Mouse (Mus musculus): ENCODE data around the gene Eml1. TPM values are rescaled to one million over a fixed set of nuclear protein-coding genes. Genes with fewer than 3 reads are reported as not detected.

Gene Eml1
- polyA plus RNA-seq, 1 experiment from 2014 or later: 41.9 TPM

GRCm38 (mm10) chr12:108433030-108433429, 62.3 kb downstream of the Eml1 start:
- H3K4me3 ChIP-seq: no peak overlapping the region
- H3K27ac ChIP-seq: no peak overlapping the region
- ATAC-seq (ENCODE audit: low FRiP score, low read depth): no peak
- H3K4me1 ChIP-seq: peaks cover 30% of the 10 kb centered on the region
- H3K36me3 ChIP-seq: no peaks in the 10 kb centered on the region
- H3K4me2 ChIP-seq (replicated peaks): no peak overlapping the region
- peaks cover 3% of the 10 kb centered on the region; the same call in 1 of the 2 replicates for H3K27me3 ChIP-seq
- 68% methylated on average over 16 of the region's 16 CpGs for WGBS
- H3K9ac ChIP-seq: 0 out of 2 replicates have a peak overlapping the region, but pooled peaks have one; percentile 31
- H3K9me3 ChIP-seq: no peaks in the 10 kb centered on the region

- H3K4me2 ChIP-seq (replicated peaks): no peak overlapping the region
- H3K9me3 ChIP-seq: no peaks in the 10 kb centered on the region
- H3K27ac ChIP-seq: no peak overlapping the region
- no peak for ATAC-seq (ENCODE audit: low FRiP score, low read depth)
- H3K9ac ChIP-seq: no peak overlapping the region
- H3K4me3 ChIP-seq: no peak overlapping the region
- WGBS: 52% methylated on average over 10 of the region's 10 CpGs
- peaks cover 30% of the 10 kb centered on the region for H3K4me1 ChIP-seq
- peaks cover 3% of the 10 kb centered on the region; the same call in 1 of the 2 replicates for H3K27me3 ChIP-seq
- no peaks in the 10 kb centered on the region for H3K36me3 ChIP-seq
Measured at GRCm38 (mm10) chr12:108433498-108433897, 62.7 kb downstream of the Eml1 start.

- WGBS: 69% methylated on average over 12 of the region's 12 CpGs
- H3K36me3 ChIP-seq: no peaks in the 10 kb centered on the region
Measured at GRCm38 (mm10) chr12:108435444-108436015, 64.8 kb downstream of the Eml1 start.

GRCm38 (mm10) chr12:108436029-108436923, 65.5 kb downstream of the Eml1 start:
- peak; percentile 39; the same call in 1 of the 2 replicates for ATAC-seq (ENCODE audit: low FRiP score, low read depth)
- H3K9ac ChIP-seq: no peak overlapping the region
- H3K4me1 ChIP-seq: peaks cover 25% of the 10 kb centered on the region
- H3K4me3 ChIP-seq: no peak overlapping the region
- no peak overlapping the region for H3K4me2 ChIP-seq (replicated peaks)
- no peaks in the 10 kb centered on the region for H3K36me3 ChIP-seq
- H3K27ac ChIP-seq: no peak overlapping the region; the same call in 1 of the 2 replicates
- H3K9me3 ChIP-seq: no peaks in the 10 kb centered on the region
- 69% methylated on average over 24 of the region's 24 CpGs for WGBS
- H3K27me3 ChIP-seq: peaks cover 3% of the 10 kb centered on the region; the same call in 1 of the 2 replicates

More at GRCm38 (mm10) chr12:108435444-108436015, 64.8 kb downstream of the Eml1 start:
- ATAC-seq (ENCODE audit: low FRiP score, low read depth): no peak
- Histone ChIP-seq H3K27me3 (peaks cover 3% of the 10 kb centered on the region; the same call in 1 of the 2 replicates), H3K9ac (no peak overlapping the region), H3K27ac (no peak overlapping the region), H3K4me1 (peaks cover 25% of the 10 kb centered on the region), H3K4me2 (replicated peaks) (no peak overlapping the region), H3K9me3 (no peaks in the 10 kb centered on the region), H3K4me3 (no peak overlapping the region)

GRCm38 (mm10) chr12:108437446-108437845, 66.7 kb downstream of the Eml1 start:
- no peak overlapping the region for H3K9ac ChIP-seq
- H3K9me3 ChIP-seq: no peaks in the 10 kb centered on the region
- peaks cover 23% of the 10 kb centered on the region for H3K4me1 ChIP-seq
- H3K36me3 ChIP-seq: no peaks in the 10 kb centered on the region
- no peaks in the 10 kb centered on the region for H3K27me3 ChIP-seq
- no peak for ATAC-seq (ENCODE audit: low FRiP score, low read depth)
- no peak overlapping the region for H3K4me3 ChIP-seq
- no peak overlapping the region for H3K4me2 ChIP-seq (replicated peaks)
- WGBS: 88% methylated on average over 13 of the region's 13 CpGs
- H3K27ac ChIP-seq: no peak overlapping the region

GRCm38 (mm10) chr12:108443271-108443670, 72.5 kb downstream of the Eml1 start:
- Histone ChIP-seq H3K27me3 (no peaks in the 10 kb centered on the region), H3K27ac (no peak overlapping the region), H3K9me3 (no peaks in the 10 kb centered on the region), H3K36me3 (no peaks in the 10 kb centered on the region), H3K4me2 (replicated peaks) (no peak overlapping the region), H3K4me3 (no peak overlapping the region), H3K9ac (no peak overlapping the region; the same call in 1 of the 2 replicates), H3K4me1 (peaks cover 10% of the 10 kb centered on the region)
- no peak for ATAC-seq (ENCODE audit: low FRiP score, low read depth)
- WGBS: 6% methylated on average over 10 of the region's 10 CpGs

- ATAC-seq (ENCODE audit: low FRiP score, low read depth): no peak
- Histone ChIP-seq H3K36me3 (no peaks in the 10 kb centered on the region), H3K9me3 (no peaks in the 10 kb centered on the region), H3K4me3 (no peak overlapping the region), H3K4me2 (replicated peaks) (no peak overlapping the region), H3K27ac (no peak overlapping the region), H3K9ac (no peak overlapping the region; the same call in 1 of the 2 replicates), H3K4me1 (peaks cover 10% of the 10 kb centered on the region), H3K27me3 (no peaks in the 10 kb centered on the region)
- WGBS: 57% methylated on average over 5 of the region's 5 CpGs
Measured at GRCm38 (mm10) chr12:108443708-108444107, 73.0 kb downstream of the Eml1 start.

- Histone ChIP-seq H3K4me3 (no peak overlapping the region), H3K9ac (no peak overlapping the region), H3K36me3 (no peaks in the 10 kb centered on the region), H3K4me1 (peaks cover 10% of the 10 kb centered on the region), H3K27ac (no peak overlapping the region), H3K9me3 (no peaks in the 10 kb centered on the region), H3K4me2 (replicated peaks) (no peak overlapping the region), H3K27me3 (no peaks in the 10 kb centered on the region)
- 78% methylated on average over 11 of the region's 11 CpGs for WGBS
- no peak for ATAC-seq (ENCODE audit: low FRiP score, low read depth)
Measured at GRCm38 (mm10) chr12:108444166-108445115, 73.7 kb downstream of the Eml1 start.

GRCm38 (mm10) chr12:108446721-108447120, 76.0 kb downstream of the Eml1 start:
- H3K4me1 ChIP-seq: peaks cover 17% of the 10 kb centered on the region
- H3K36me3 ChIP-seq: no peaks in the 10 kb centered on the region
- no peaks in the 10 kb centered on the region for H3K9me3 ChIP-seq
- no peak for ATAC-seq (ENCODE audit: low FRiP score, low read depth)
- H3K9ac ChIP-seq: no peak overlapping the region
- H3K27me3 ChIP-seq: no peaks in the 10 kb centered on the region
- H3K4me3 ChIP-seq: no peak overlapping the region
- no peak overlapping the region for H3K27ac ChIP-seq
- 98% methylated on average over 2 of the region's 2 CpGs for WGBS
- no peak overlapping the region for H3K4me2 ChIP-seq (replicated peaks)

GRCm38 (mm10) chr12:108448396-108448795, 77.6 kb downstream of the Eml1 start:
- Histone ChIP-seq H3K27ac (no peak overlapping the region), H3K9me3 (no peaks in the 10 kb centered on the region), H3K4me2 (replicated peaks) (no peak overlapping the region), H3K36me3 (no peaks in the 10 kb centered on the region), H3K9ac (no peak overlapping the region), H3K4me3 (no peak overlapping the region), H3K27me3 (no peaks in the 10 kb centered on the region), H3K4me1 (peaks cover 26% of the 10 kb centered on the region)
- ATAC-seq (ENCODE audit: low FRiP score, low read depth): no peak
- 87% methylated on average over 7 of the region's 7 CpGs for WGBS

GRCm38 (mm10) chr12:108449935-108450334, 79.2 kb downstream of the Eml1 start:
- Histone ChIP-seq H3K27ac (no peak overlapping the region), H3K4me3 (no peak overlapping the region), H3K9ac (no peak overlapping the region), H3K4me2 (replicated peaks) (no peak overlapping the region), H3K4me1 (peaks cover 17% of the 10 kb centered on the region), H3K9me3 (no peaks in the 10 kb centered on the region), H3K36me3 (no peaks in the 10 kb centered on the region), H3K27me3 (no peaks in the 10 kb centered on the region)
- WGBS: 83% methylated on average over 11 of the region's 11 CpGs
- no peak for ATAC-seq (ENCODE audit: low FRiP score, low read depth)
